Comparison of ENCODE assay signal across 8 mouse cellular contexts in genomic region chr17:13761179-13761913, GRCm38 (mm10). TPM values are rescaled to one million over a fixed set of nuclear protein-coding genes. Genes with fewer than 3 reads are reported as not detected.
DNase-seq lines count a peak whose midpoint lies in the region; ATAC-seq and TF ChIP-seq lines count a peak whose summit lies in the region.

TSS of gene Tcte2 (minus strand) at chr17:13761825.

- TF ChIP-seq CTCF in cortical plate, adult 2 months (IDR thresholded peaks at IDR 0.05; ENCODE audit: extremely low read depth, insufficient read depth, low read length): no peak
- no peak for TF ChIP-seq CTCF in midbrain, postnatal 0 days (IDR thresholded peaks at IDR 0.05)

- no peaks in the 10 kb centered on the region for H3K9me3 ChIP-seq in intestine, embryonic 16.5 days (ENCODE audit: control insufficient read depth, low read length)
- no peaks in the 10 kb centered on the region for H3K9me3 ChIP-seq in limb, embryonic 12.5 days
- H3K9me3 ChIP-seq in midbrain, postnatal 0 days (ENCODE audit: low read length): no peaks in the 10 kb centered on the region

- intact Hi-C loops in gastrocnemius, postnatal 36 days (cut with DNase I): no loop called here

- peaks cover 3% of the 10 kb centered on the region; the same call in 1 of the 2 replicates for H3K4me1 ChIP-seq in cortical plate, adult 2 months (ENCODE audit: control insufficient read depth, insufficient read depth, low read length)
- peaks cover 10% of the 10 kb centered on the region for H3K4me1 ChIP-seq in intestine, embryonic 16.5 days (ENCODE audit: control insufficient read depth, insufficient read depth, low read length)
- H3K4me1 ChIP-seq in limb, embryonic 12.5 days (replicated peaks): peaks cover 18% of the 10 kb centered on the region
- peaks cover 8% of the 10 kb centered on the region; the same call in 1 of the 2 replicates for H3K4me1 ChIP-seq in midbrain, postnatal 0 days (ENCODE audit: insufficient read depth, low read length)

- H3K27me3 ChIP-seq in intestine, embryonic 16.5 days (replicated peaks; ENCODE audit: control insufficient read depth, insufficient read depth, low read length): no peaks in the 10 kb centered on the region
- H3K27me3 ChIP-seq in limb, embryonic 12.5 days: no peaks in the 10 kb centered on the region
- H3K27me3 ChIP-seq in midbrain, postnatal 0 days (ENCODE audit: insufficient read depth, low read length): no peaks in the 10 kb centered on the region

- no peak for TF ChIP-seq POLR2A in cortical plate, adult 2 months (IDR thresholded peaks at IDR 0.05; ENCODE audit: extremely low read depth, insufficient read depth, low read length)

- peak; percentile 37 for ATAC-seq in intestine, embryonic 16.5 days
- ATAC-seq in limb, embryonic 12.5 days (ENCODE audit: insufficient number of reproducible peaks, insufficient read depth, low FRiP score, low TSS enrichment, low read depth): peak; percentile 57
- peak; percentile 36; the same call in 1 of the 2 replicates for ATAC-seq in midbrain, postnatal 0 days (ENCODE audit: low FRiP score)

- peak within 1 kb of the TSS; percentile 98 for H3K4me2 ChIP-seq in intestine, embryonic 16.5 days (ENCODE audit: low read depth, low read length)
- H3K4me2 ChIP-seq in limb, embryonic 12.5 days: peak within 1 kb of the TSS; percentile 99
- H3K4me2 ChIP-seq in midbrain, postnatal 0 days (ENCODE audit: low read depth, low read length, poor library complexity, severe bottlenecking): peak within 1 kb of the TSS; percentile 81

- DNase-seq in 3T3-L1 (ENCODE audit: low read depth, low spot score): peak; percentile 49
- peak; percentile 69 for DNase-seq in NIH3T3 (ENCODE audit: low read depth)
- peak; percentile 11 to 38 for DNase-seq in gastrocnemius, postnatal 36 days
- peak; percentile 47 for DNase-seq in midbrain, postnatal 0 days (ENCODE audit: low spot score)
- DNase-seq in thymus, postnatal 14 days: peak; percentile 20

- peak within 1 kb of the TSS; percentile 98 for H3K27ac ChIP-seq in cortical plate, adult 2 months (ENCODE audit: insufficient read depth, low read length)
- H3K27ac ChIP-seq in intestine, embryonic 16.5 days (ENCODE audit: low read length): peak within 1 kb of the TSS; percentile 88
- H3K27ac ChIP-seq in limb, embryonic 12.5 days: peak within 1 kb of the TSS; percentile 75
- peak within 1 kb of the TSS; percentile 98 for H3K27ac ChIP-seq in midbrain, postnatal 0 days (ENCODE audit: low read depth, low read length)

- no peaks in the 10 kb centered on the region for H3K36me3 ChIP-seq in intestine, embryonic 16.5 days (ENCODE audit: control insufficient read depth, insufficient read depth, low read length)
- H3K36me3 ChIP-seq in limb, embryonic 12.5 days: no peaks in the 10 kb centered on the region
- H3K36me3 ChIP-seq in midbrain, postnatal 0 days (ENCODE audit: insufficient read depth, low read length): no peaks in the 10 kb centered on the region

- H3K4me3 ChIP-seq in cortical plate, adult 2 months (ENCODE audit: insufficient read depth, low read length): peak within 1 kb of the TSS; percentile 99
- H3K4me3 ChIP-seq in intestine, embryonic 16.5 days (ENCODE audit: low read length): peak within 1 kb of the TSS; percentile 83
- H3K4me3 ChIP-seq in limb, embryonic 12.5 days (replicated peaks): peak within 1 kb of the TSS; percentile 95
- peak within 1 kb of the TSS; percentile 96 for H3K4me3 ChIP-seq in midbrain, postnatal 0 days (ENCODE audit: low read depth, low read length)

- peak within 1 kb of the TSS; percentile 89 for H3K9ac ChIP-seq in intestine, embryonic 16.5 days (ENCODE audit: low read depth, low read length)
- peak within 1 kb of the TSS; percentile 84 for H3K9ac ChIP-seq in limb, embryonic 12.5 days (replicated peaks)
- peak within 1 kb of the TSS; percentile 97 for H3K9ac ChIP-seq in midbrain, postnatal 0 days (replicated peaks; ENCODE audit: low read length, poor library complexity, severe bottlenecking)

- under 1% methylated on average over 74 of the region's 74 CpGs for WGBS in intestine, embryonic 16.5 days
- WGBS in limb, embryonic 12.5 days: under 1% methylated on average over 74 of the region's 74 CpGs
- WGBS in midbrain, postnatal 0 days: under 1% methylated on average over 70 of the region's 74 CpGs

RNA-seq across cellular contexts. Expression of gene Tcte2, which starts in this region (rescaled TPM):
- 15.6 and 16.9 TPM in 2 replicates for polyA plus RNA-seq in cortical plate, adult 2 months (2012; rRNA removed)
- 1 to 10 TPM in 1 of 2 experiments, under 1 TPM in 1; 0.48 to 1.5 TPM for total RNA-seq in gastrocnemius, postnatal 36 days (2021)
- polyA plus RNA-seq in intestine, embryonic 16.5 days (2015; fragmentation: Nextera tagmentation; extraction: Ambion mirVana): 4.0 and 4.1 TPM in 2 replicates
- 4.8 and 5.7 TPM in 2 replicates for polyA plus RNA-seq in limb, embryonic 12.5 days (2016; fragmentation: Nextera tagmentation; extraction: Ambion mirVana)
- total RNA-seq in midbrain, postnatal 0 days (2014; rRNA removed): 22.2 and 26.6 TPM in 2 replicates
- polyA plus RNA-seq in midbrain, postnatal 0 days (2015; fragmentation: Nextera tagmentation; extraction: Ambion mirVana): 8.6 and 10.0 TPM in 2 replicates

Comparison
In these comparisons a context has a peak if more than half of its experiments do, and no peak if none do; other contexts are left out.
1. Peak in every context shown above with its lines: DNase-seq, ATAC-seq, H3K4me3 ChIP-seq and H3K27ac ChIP-seq.